Mouse (Mus musculus) MEL-GATA-1-ER (cell line): Measurements from ENCODE around the gene Il27ra.
A peak's percentile ranks its signal among the peaks of the same experiment; 100 is the strongest.
"Not testable (repeated sequence)": the region's sequence is repeated elsewhere in the genome, so short reads cannot be mapped to it uniquely, and the experiment has no call there.

Experiments
- DNase-seq: peaks from one replicate; pipeline ENCODE4 v3.0.0-alpha.2; 2012; ENCODE audit warnings: low read depth; ENCODE audit errors: extremely low read depth

Gene Il27ra

GRCm38 (mm10) chr8:84021096-84021495 lies 21.3 kb downstream of the Il27ra start, which contains the start of gene Palm3:
Gene Palm3, plus strand, starts transcription at chr8:84021471.
- DNase-seq, result no peak

DNA sequence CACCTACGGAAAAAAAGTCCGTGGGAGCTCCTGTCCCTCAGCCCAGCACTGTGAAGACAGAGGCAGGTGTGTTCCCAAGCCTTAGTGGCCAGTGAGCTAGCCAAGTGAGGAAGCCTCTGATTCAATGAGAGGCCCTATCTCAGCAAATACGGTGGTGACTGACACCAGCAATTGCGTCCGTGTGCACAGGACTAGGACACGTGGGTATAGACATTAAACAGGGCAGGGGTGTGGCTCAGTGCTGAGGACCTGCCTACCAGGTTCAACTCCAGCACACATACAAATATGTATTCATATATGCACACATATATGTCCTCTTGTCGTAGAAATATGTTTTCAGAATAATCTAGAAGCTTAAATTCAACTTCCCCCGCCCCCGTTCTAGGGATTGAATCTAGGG lies 22.7 kb downstream of the Il27ra start:
- DNase-seq, result no peak

DNA sequence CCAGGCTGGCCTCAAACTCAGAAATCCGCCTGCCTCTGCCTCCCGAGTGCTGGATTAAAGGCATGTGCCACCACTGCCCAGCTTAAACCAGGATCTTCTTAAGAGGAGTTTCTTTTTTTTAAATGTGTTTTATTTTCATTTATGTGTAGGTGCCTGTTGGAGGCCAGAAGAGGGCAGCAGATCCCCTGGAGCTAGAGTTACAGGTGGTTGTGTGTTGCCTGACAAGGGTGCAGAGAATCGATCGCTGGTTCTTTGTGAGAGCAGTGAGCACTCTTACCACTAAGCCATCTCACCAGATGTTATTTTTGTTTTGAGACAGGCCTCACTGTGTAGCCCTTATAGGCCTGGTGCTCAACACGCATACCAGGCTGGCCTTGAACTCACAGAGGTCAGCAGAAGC lies 26.6 kb downstream of the Il27ra start:
- DNase-seq, result no peak

DNA sequence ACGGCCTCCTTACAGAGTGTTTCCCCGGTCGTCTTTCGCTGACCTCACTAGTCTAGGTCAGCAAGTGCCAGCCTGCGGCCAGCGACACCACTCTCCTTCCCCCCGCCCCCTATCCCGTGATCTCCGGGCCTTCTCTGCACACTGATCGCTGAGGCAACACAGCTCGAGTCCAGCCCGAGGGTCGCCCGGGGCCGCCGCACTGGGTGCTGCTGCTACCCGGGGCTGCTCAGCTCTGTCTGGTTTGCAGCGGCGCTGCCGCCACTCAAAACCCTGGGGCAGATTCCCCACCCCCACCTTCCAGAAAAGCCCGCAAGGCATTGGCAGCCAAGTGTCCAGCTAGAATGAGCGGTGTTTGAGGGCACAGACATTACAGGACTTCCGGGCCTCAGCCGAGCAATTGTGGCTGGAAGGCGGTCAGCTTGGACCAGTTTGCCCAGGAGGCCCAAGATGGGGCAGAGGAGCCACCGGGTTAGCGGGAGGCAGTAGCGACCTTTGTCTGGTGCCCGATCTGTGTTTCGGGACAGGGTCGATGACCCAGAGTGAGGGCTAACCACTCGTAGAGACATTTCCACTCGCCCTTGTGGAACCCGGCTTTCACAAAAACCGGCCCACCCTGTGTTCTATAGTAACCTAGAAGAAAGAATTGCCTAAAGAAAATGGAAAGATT lies 29.8 kb downstream of the Il27ra start:
- no peak for DNase-seq

- DNase-seq, result no peak
Observed at GRCm38 (mm10) chr8:84011705-84012498, 30.5 kb downstream of the Il27ra start, which contains the start of gene 2210011C24Rik. Gene 2210011C24Rik, minus strand, starts transcription at chr8:84012171.

GRCm38 (mm10) chr8:84010625-84011611 lies 31.5 kb downstream of the Il27ra start:
- DNase-seq, result no peak

- DNase-seq, result no peak
Observed at GRCm38 (mm10) chr8:84009876-84010275, 32.5 kb downstream of the Il27ra start.

DNA sequence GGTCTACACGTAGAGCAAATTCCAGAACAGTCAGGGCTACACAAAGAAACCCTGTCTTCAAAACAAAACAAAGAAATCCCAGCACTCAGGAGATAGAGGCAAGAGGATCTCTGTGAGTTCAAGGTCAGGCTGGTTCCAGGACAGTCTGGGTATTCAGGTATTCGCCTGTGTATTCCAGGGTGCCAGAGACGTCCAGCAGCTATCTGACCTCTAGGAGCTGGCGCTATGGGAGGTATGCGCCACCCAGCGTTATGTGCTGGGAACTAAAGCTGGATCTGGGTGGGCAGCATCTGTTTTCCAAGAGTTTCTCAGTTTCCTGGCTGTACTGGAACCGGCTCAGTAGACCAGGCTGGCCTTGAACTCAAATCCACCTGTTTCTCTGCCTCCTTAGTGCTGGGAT lies 34.0 kb downstream of the Il27ra start:
- no peak for DNase-seq

DNA sequence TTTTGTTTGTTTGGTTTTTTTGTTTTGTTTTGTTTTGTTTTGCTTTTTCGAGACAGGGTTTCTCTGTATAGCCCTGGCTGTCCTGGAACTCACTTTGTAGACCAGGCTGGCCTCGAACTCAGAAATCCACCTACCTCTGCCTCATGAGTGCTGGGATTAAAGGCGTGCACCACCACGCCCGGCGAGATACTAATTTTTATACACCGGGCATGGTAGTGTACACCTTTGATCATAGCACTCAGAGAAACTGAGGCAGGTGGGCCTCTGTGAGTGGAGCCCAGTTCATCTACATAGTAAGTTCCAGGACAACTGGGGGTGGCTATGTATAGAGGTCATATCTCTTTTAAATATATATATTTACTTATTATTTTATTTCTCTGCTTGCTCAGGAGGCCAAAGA lies 36.9 kb downstream of the Il27ra start:
- DNase-seq, result not testable (repeated sequence)

DNA sequence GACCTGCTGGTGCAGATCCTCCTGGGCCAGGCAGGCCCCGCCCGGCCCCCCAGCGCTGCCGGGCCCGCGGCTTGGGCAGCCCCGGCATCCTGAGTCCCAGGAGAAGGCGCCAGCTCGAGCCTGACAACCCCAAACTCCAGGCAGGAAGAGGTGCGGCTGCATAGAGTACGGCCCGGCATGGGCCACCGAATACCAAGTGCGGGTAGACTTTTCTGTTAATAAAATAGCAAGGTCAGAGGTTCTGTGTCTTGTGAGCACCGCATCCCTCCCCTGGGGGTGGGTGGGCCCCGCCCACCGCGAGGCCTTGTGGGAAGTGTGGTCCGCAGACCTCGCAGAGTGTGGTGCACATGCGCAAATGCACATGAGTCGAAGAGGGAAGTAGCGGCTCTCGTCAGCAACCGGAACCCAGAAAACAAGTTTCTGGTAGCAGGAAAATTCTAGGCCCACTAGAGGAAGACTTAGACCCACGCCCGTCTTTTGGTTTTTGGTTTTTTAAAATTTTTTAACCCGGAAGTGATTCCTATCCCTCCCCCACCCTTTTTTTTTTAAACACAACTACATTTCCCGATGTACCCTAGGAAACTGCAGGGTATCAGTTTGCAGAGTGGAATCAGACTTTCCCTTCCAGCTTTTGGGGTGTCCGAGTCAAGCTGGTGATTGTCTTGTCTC lies 37.7 kb downstream of the Il27ra start:
- DNase-seq, result peak; percentile 95

GRCm38 (mm10) chr8:84003612-84004246 lies 38.7 kb downstream of the Il27ra start:
- DNase-seq, result no peak

- no peak for DNase-seq
Observed at GRCm38 (mm10) chr8:84002957-84003611, 39.3 kb downstream of the Il27ra start.

DNA sequence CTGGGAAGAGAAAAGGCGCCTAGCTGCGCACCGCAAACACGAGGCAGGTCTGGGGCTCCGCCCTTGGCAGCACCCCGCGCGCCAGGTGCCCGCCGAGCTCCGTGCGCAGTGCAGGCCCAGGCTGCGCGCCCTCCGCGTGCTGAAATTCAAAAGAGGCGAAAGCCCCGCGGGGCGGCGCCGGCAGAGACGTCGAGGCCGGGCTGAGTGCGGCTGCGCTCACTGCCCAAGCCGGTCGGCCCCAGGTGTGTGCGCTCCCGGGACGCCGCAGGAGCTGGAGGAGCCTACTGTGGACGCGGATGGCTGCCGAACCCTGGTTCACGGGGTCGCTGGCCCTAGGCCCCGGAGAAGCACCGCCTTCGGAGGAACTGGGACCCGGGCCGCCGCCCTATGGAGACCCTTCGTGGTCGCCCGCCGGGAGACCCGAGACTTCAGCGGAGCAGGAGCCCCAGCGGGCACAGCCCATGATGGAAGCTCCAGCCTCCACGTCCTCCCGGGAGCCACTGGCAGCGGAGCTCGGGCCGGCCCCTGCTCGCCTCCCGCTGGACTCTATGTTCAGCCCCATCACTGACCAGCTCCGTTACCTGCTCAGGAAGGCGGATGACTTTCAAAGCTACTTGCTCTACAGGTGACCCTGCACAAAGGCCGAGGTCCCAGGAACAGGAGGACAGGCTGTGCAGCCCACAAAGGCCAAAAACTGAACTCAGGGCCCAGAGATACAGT lies 40.9 kb downstream of the Il27ra start, which contains the start of gene 1700067K01Rik:
TSS of gene 1700067K01Rik (plus strand) at position 222 of the 720 bp plus-strand sequence.
- DNase-seq, result no peak

DNA sequence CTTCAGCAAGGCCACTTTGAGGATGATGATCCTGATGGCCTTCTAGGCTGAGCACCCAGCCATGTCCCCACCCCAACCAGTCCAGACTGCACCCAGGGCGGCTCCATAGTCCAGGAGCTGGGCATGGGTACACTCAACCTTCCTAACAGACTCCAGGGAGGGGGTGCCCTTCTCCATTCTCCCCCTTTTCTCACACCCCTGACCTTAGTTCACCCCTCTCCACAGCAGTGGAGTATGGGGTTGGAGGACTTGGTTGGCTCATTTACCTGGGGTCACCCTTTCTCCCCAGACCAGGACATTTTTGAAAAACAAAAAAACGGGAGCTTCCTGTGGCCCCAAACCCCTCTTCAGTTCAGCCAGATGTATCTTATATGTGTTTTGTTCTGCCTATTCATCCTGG lies 42.6 kb downstream of the Il27ra start:
- no peak for DNase-seq

DNA sequence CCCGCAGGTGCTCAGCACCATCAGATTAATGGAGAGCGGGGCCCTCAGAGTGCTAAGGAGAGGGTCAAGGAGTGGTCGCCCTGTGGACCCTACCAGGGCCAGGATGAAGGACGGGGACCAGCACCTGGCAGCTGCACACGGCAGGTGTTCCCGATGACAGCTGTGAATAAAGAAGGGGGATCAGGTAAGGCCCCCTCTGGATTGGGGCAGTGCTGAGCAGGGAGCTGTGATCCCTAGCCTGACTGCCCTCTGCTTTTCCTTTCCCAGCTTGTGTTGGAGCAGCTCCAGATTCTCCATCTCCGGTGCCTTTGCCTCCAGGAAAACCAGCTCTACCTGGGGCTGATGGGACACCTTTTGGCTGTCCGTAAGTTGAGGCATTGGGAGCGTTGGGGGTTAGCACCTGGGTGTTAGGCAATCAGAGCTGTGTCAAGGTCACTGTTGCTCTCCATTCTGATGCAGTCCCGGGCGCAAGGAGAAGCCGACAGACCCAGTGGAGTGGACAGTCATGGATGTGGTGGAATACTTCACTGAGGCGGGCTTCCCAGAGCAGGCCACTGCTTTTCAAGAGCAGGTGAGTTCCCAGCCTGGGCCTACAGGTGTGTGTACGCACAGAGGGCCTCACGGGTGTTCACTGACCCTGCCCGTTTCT lies 43.2 kb downstream of the Il27ra start:
- no peak for DNase-seq

- DNase-seq, result no peak
Observed at GRCm38 (mm10) chr8:83998231-83999056, 43.9 kb downstream of the Il27ra start.

- DNase-seq, result no peak
Observed at GRCm38 (mm10) chr8:83997511-83998141, 44.8 kb downstream of the Il27ra start, which contains the start of gene Samd1. Gene Samd1, plus strand, starts transcription at chr8:83997672.
